Mouse (Mus musculus): ENCODE measurements around the gene Arhgef11.
"Not testable (repeated sequence)": the region's sequence is repeated elsewhere in the genome, so short reads cannot be mapped to it uniquely, and the experiment has no call there.

Gene Arhgef11

GRCm38 (mm10) chr3:87616957-87617810 lies at the start of gene Arhgef11:
TSS of gene Arhgef11 (plus strand) at chr3:87617559.
- DNase-seq (ENCODE audit: low read depth), result no peak

- DNase-seq (ENCODE audit: low read depth), result no peak
Measured at GRCm38 (mm10) chr3:87568681-87569080, 48.7 kb upstream of the Arhgef11 start.

GRCm38 (mm10) chr3:87575766-87576165 lies 41.6 kb upstream of the Arhgef11 start:
- no peak for DNase-seq (ENCODE audit: low read depth)

GRCm38 (mm10) chr3:87582259-87582658 lies 35.1 kb upstream of the Arhgef11 start:
- no peak for DNase-seq (ENCODE audit: low read depth)

- DNase-seq (ENCODE audit: low read depth), result no peak
Measured at GRCm38 (mm10) chr3:87593793-87594192, 23.6 kb upstream of the Arhgef11 start.

GRCm38 (mm10) chr3:87595328-87595727 lies 22.0 kb upstream of the Arhgef11 start:
- DNase-seq (ENCODE audit: low read depth), result not testable (repeated sequence)

GRCm38 (mm10) chr3:87601077-87601476 lies 16.3 kb upstream of the Arhgef11 start:
- DNase-seq (ENCODE audit: low read depth), result not testable (repeated sequence)

GRCm38 (mm10) chr3:87616354-87616753 lies 1.0 kb upstream of the Arhgef11 start:
- no peak for DNase-seq (ENCODE audit: low read depth)

- DNase-seq (ENCODE audit: low read depth), result no peak
Measured at GRCm38 (mm10) chr3:87617811-87618130, 412 bp downstream of the Arhgef11 start.

- no peak for DNase-seq (ENCODE audit: low read depth)
Measured at GRCm38 (mm10) chr3:87618240-87618639, 881 bp downstream of the Arhgef11 start.

- no peak for DNase-seq (ENCODE audit: low read depth)
Measured at GRCm38 (mm10) chr3:87618981-87619710, 1.8 kb downstream of the Arhgef11 start.

- DNase-seq (ENCODE audit: low read depth), result no peak
Measured at GRCm38 (mm10) chr3:87620218-87620891, 3.0 kb downstream of the Arhgef11 start.

GRCm38 (mm10) chr3:87624899-87625298 lies 7.5 kb downstream of the Arhgef11 start:
- DNase-seq (ENCODE audit: low read depth), result no peak

- DNase-seq (ENCODE audit: low read depth), result no peak
Measured at GRCm38 (mm10) chr3:87630899-87631298, 13.5 kb downstream of the Arhgef11 start.

- DNase-seq (ENCODE audit: low read depth), result no peak
Measured at GRCm38 (mm10) chr3:87631408-87631807, 14.0 kb downstream of the Arhgef11 start.

- DNase-seq (ENCODE audit: low read depth), result no peak
Measured at GRCm38 (mm10) chr3:87635514-87635913, 18.2 kb downstream of the Arhgef11 start.

GRCm38 (mm10) chr3:87643453-87643852 lies 26.1 kb downstream of the Arhgef11 start:
- no peak for DNase-seq (ENCODE audit: low read depth)

- DNase-seq (ENCODE audit: low read depth), result no peak
Measured at GRCm38 (mm10) chr3:87646174-87646573, 28.8 kb downstream of the Arhgef11 start.

GRCm38 (mm10) chr3:87649063-87649462 lies 31.7 kb downstream of the Arhgef11 start:
- DNase-seq (ENCODE audit: low read depth), result no peak

GRCm38 (mm10) chr3:87658348-87658747 lies 41.0 kb downstream of the Arhgef11 start:
- DNase-seq (ENCODE audit: low read depth), result no peak

GRCm38 (mm10) chr3:87659692-87660429 lies 42.5 kb downstream of the Arhgef11 start:
- DNase-seq (ENCODE audit: low read depth), result no peak

- no peak for DNase-seq (ENCODE audit: low read depth)
Measured at GRCm38 (mm10) chr3:87660479-87660878, 43.1 kb downstream of the Arhgef11 start.

Data from fibroblast of lung, adult 2 months (primary cell).